Mouse (Mus musculus) lung, postnatal 0 days (tissue): ENCODE data around the gene E2f6.

ENCODE experiments used
- CTCF ChIP-seq: IDR thresholded peaks from 2 replicates; pipeline ENCODE4 v1.5.1; 2016; ENCODE audit warnings: antibody characterized with exemption, mild to moderate bottlenecking
- EP300 ChIP-seq: IDR thresholded peaks from 2 replicates; pipeline ENCODE4 v1.6.1; 2016; ENCODE audit warnings: antibody characterized with exemption, mild to moderate bottlenecking, control low read depth

DNA sequence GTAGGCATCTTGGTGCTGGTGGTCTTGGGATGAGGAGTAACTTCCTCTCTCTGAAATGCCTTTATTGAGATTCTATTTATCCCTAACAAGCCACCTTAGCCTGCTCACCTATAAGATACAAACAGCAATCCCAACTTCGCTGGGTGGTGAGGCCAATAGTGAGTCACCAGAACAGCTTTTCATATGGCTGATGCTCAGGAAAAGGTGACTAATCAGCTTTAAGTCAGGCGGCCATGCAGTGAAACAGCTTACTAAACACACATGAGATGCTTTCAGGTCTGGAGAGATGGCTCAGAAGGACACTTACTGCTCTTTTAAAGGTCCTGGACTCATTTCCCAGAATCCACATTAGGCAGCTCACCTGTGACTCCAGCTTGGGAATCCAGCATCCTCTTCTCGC lies 15.0 kb upstream of the E2f6 start:
- TF ChIP-seq CTCF (no peak), EP300 (no peak)
